Mouse (Mus musculus): Measurements from ENCODE around the gene Pus7l.

- no peak for TF ChIP-seq CTCF (IDR thresholded peaks at IDR 0.05; ENCODE audit: insufficient read depth, low read length)
- no peak for TF ChIP-seq POLR2A (IDR thresholded peaks at IDR 0.05; ENCODE audit: borderline replicate concordance, extremely low read depth, low read depth, low read length)
Measured at GRCm38 (mm10) chr15:94584738-94585137, 41.4 kb upstream of the Pus7l start.

All from lung, adult 2 months (tissue).